Mouse (Mus musculus): ENCODE data around the gene Clptm1. TPM values are rescaled to one million over a fixed set of nuclear protein-coding genes. Genes with fewer than 3 reads are reported as not detected.
"Not testable (repeated sequence)": the region's sequence is repeated elsewhere in the genome, so short reads cannot be mapped to it uniquely, and the experiment has no call there.

Gene Clptm1
- polyA plus RNA-seq, 1 experiment from 2014 or later: 84.6 TPM

- H3K9ac ChIP-seq (ENCODE audit: low read length): peak overlapping the region; percentile 34
- DNase-seq (ENCODE audit: low spot score) (peak; percentile 87), ATAC-seq (replicated peaks; ENCODE audit: low FRiP score, low TSS enrichment, low read depth) (peak; percentile 63; the same call in 1 of the 2 replicates)
- no peaks in the 10 kb centered on the region for H3K36me3 ChIP-seq (ENCODE audit: control insufficient read depth, insufficient read depth, low read length)
- no peaks in the 10 kb centered on the region; the same call in 1 of the 2 replicates for H3K4me1 ChIP-seq (replicated peaks; ENCODE audit: control insufficient read depth, insufficient read depth, low read length)
- H3K9me3 ChIP-seq (ENCODE audit: control insufficient read depth, low read length): no peaks in the 10 kb centered on the region
- peak overlapping the region; percentile 50 for H3K4me2 ChIP-seq (ENCODE audit: low read length)
- H3K27ac ChIP-seq (ENCODE audit: low read depth): no peak overlapping the region
- WGBS: 7% methylated on average over 35 of the region's 35 CpGs
- peak overlapping the region; percentile 29 for H3K4me3 ChIP-seq (ENCODE audit: low read depth, low read length)
- 0 out of 2 replicates have a peak, but pooled peaks cover 6% of the 10 kb centered on the region for H3K27me3 ChIP-seq (replicated peaks; ENCODE audit: control insufficient read depth, insufficient read depth, low read length)
Measured at GRCm38 (mm10) chr7:19619004-19619801, 45.6 kb downstream of the Clptm1 start.

- Histone ChIP-seq H3K9me3 (ENCODE audit: control insufficient read depth, low read length) (no peaks in the 10 kb centered on the region), H3K4me3 (ENCODE audit: low read depth, low read length) (no peak overlapping the region), H3K4me2 (ENCODE audit: low read length) (no peak overlapping the region), H3K36me3 (ENCODE audit: control insufficient read depth, insufficient read depth, low read length) (no peaks in the 10 kb centered on the region), H3K27ac (ENCODE audit: low read depth) (no peak overlapping the region), H3K27me3 (replicated peaks; ENCODE audit: control insufficient read depth, insufficient read depth, low read length) (0 out of 2 replicates have a peak, but pooled peaks cover 6% of the 10 kb centered on the region), H3K9ac (ENCODE audit: low read length) (no peak overlapping the region), H3K4me1 (replicated peaks; ENCODE audit: control insufficient read depth, insufficient read depth, low read length) (no peaks in the 10 kb centered on the region; the same call in 1 of the 2 replicates)
- ATAC-seq (replicated peaks; ENCODE audit: low FRiP score, low TSS enrichment, low read depth) (no peak), DNase-seq (ENCODE audit: low spot score) (no peak)
- 89% methylated on average over 12 of the region's 12 CpGs for WGBS
Measured at GRCm38 (mm10) chr7:19615036-19615577, 49.7 kb downstream of the Clptm1 start.

- no peaks in the 10 kb centered on the region for H3K4me1 ChIP-seq (replicated peaks; ENCODE audit: control insufficient read depth, insufficient read depth, low read length)
- no peaks in the 10 kb centered on the region for H3K36me3 ChIP-seq (ENCODE audit: control insufficient read depth, insufficient read depth, low read length)
- 75% methylated on average over 5 of the region's 5 CpGs for WGBS
- no peak overlapping the region for H3K4me2 ChIP-seq (ENCODE audit: low read length)
- ATAC-seq (replicated peaks; ENCODE audit: low FRiP score, low TSS enrichment, low read depth) (no peak), DNase-seq (ENCODE audit: low spot score) (no peak)
- H3K27ac ChIP-seq (ENCODE audit: low read depth): no peak overlapping the region
- no peaks in the 10 kb centered on the region for H3K9me3 ChIP-seq (ENCODE audit: control insufficient read depth, low read length)
- H3K27me3 ChIP-seq (replicated peaks; ENCODE audit: control insufficient read depth, insufficient read depth, low read length): no peaks in the 10 kb centered on the region
- H3K9ac ChIP-seq (ENCODE audit: low read length): no peak overlapping the region
- no peak overlapping the region for H3K4me3 ChIP-seq (ENCODE audit: low read depth, low read length)
Measured at GRCm38 (mm10) chr7:19610969-19611368, 53.9 kb downstream of the Clptm1 start.

GRCm38 (mm10) chr7:19609641-19610332 is 55.0 kb downstream of the Clptm1 start:
- DNase-seq (ENCODE audit: low spot score): no peak

GRCm38 (mm10) chr7:19607291-19607690 is 57.5 kb downstream of the Clptm1 start:
- ATAC-seq (replicated peaks; ENCODE audit: low FRiP score, low TSS enrichment, low read depth): no peak
- H3K27ac ChIP-seq (ENCODE audit: low read depth): no peak overlapping the region
- H3K36me3 ChIP-seq (ENCODE audit: control insufficient read depth, insufficient read depth, low read length): peaks cover 6% of the 10 kb centered on the region
- H3K4me1 ChIP-seq (replicated peaks; ENCODE audit: control insufficient read depth, insufficient read depth, low read length): peaks cover 12% of the 10 kb centered on the region
- WGBS: 76% methylated on average over 5 of the region's 5 CpGs
- DNase-seq (ENCODE audit: low spot score): no peak
- no peak overlapping the region for H3K9ac ChIP-seq (ENCODE audit: low read length)
- no peaks in the 10 kb centered on the region for H3K27me3 ChIP-seq (replicated peaks; ENCODE audit: control insufficient read depth, insufficient read depth, low read length)
- no peak overlapping the region for H3K4me2 ChIP-seq (ENCODE audit: low read length)
- H3K9me3 ChIP-seq (ENCODE audit: control insufficient read depth, low read length): no peaks in the 10 kb centered on the region
- no peak overlapping the region for H3K4me3 ChIP-seq (ENCODE audit: low read depth, low read length)

More at GRCm38 (mm10) chr7:19609641-19610332, 55.0 kb downstream of the Clptm1 start:
- WGBS: 89% methylated on average over 12 of the region's 12 CpGs
- Histone ChIP-seq H3K27ac (ENCODE audit: low read depth) (no peak overlapping the region), H3K36me3 (ENCODE audit: control insufficient read depth, insufficient read depth, low read length) (no peaks in the 10 kb centered on the region), H3K9me3 (ENCODE audit: control insufficient read depth, low read length) (no peaks in the 10 kb centered on the region), H3K4me1 (replicated peaks; ENCODE audit: control insufficient read depth, insufficient read depth, low read length) (no peaks in the 10 kb centered on the region), H3K4me2 (ENCODE audit: low read length) (no peak overlapping the region), H3K27me3 (replicated peaks; ENCODE audit: control insufficient read depth, insufficient read depth, low read length) (no peaks in the 10 kb centered on the region), H3K9ac (ENCODE audit: low read length) (no peak overlapping the region), H3K4me3 (ENCODE audit: low read depth, low read length) (no peak overlapping the region)
- ATAC-seq (replicated peaks; ENCODE audit: low FRiP score, low TSS enrichment, low read depth): no peak

- peak overlapping the region; percentile 46 for H3K4me2 ChIP-seq (ENCODE audit: low read length)
- peak overlapping the region; percentile 59 for H3K4me3 ChIP-seq (ENCODE audit: low read depth, low read length)
- not testable (repeated sequence) for DNase-seq (ENCODE audit: low spot score); H3K9ac ChIP-seq (ENCODE audit: low read length); ATAC-seq (replicated peaks; ENCODE audit: low FRiP score, low TSS enrichment, low read depth); H3K9me3 ChIP-seq (ENCODE audit: control insufficient read depth, low read length); H3K27me3 ChIP-seq (replicated peaks; ENCODE audit: control insufficient read depth, insufficient read depth, low read length)
- peaks cover 12% of the 10 kb centered on the region for H3K4me1 ChIP-seq (replicated peaks; ENCODE audit: control insufficient read depth, insufficient read depth, low read length)
- H3K36me3 ChIP-seq (ENCODE audit: control insufficient read depth, insufficient read depth, low read length): peaks cover 31% of the 10 kb centered on the region
- 59% methylated on average over 10 of the region's 10 CpGs for WGBS
- H3K27ac ChIP-seq (ENCODE audit: low read depth): 0 out of 2 replicates have a peak overlapping the region, but pooled peaks have one; percentile 11
Measured at GRCm38 (mm10) chr7:19604606-19605214, 60.1 kb downstream of the Clptm1 start.

- Histone ChIP-seq H3K9ac (ENCODE audit: low read length) (peak within 1 kb of the TSS; percentile 73), H3K4me1 (replicated peaks; ENCODE audit: control insufficient read depth, insufficient read depth, low read length) (peaks cover 12% of the 10 kb centered on the region), H3K27ac (ENCODE audit: low read depth) (peak within 1 kb of the TSS; percentile 11; the same call in 1 of the 2 replicates), H3K36me3 (ENCODE audit: control insufficient read depth, insufficient read depth, low read length) (peaks cover 38% of the 10 kb centered on the region), H3K27me3 (replicated peaks; ENCODE audit: control insufficient read depth, insufficient read depth, low read length) (no peaks in the 10 kb centered on the region), H3K9me3 (ENCODE audit: control insufficient read depth, low read length) (no peaks in the 10 kb centered on the region), H3K4me2 (ENCODE audit: low read length) (peak within 1 kb of the TSS; percentile 86), H3K4me3 (ENCODE audit: low read depth, low read length) (peak within 1 kb of the TSS; percentile 59)
- ATAC-seq (replicated peaks; ENCODE audit: low FRiP score, low TSS enrichment, low read depth) (peak; percentile 94), DNase-seq (ENCODE audit: low spot score) (peak; percentile 96)
- WGBS: under 1% methylated on average over 57 of the region's 57 CpGs
Measured at GRCm38 (mm10) chr7:19603849-19604605, 60.8 kb downstream of the Clptm1 start, which contains the start of gene Clasrp. Gene Clasrp (minus strand): TSS chr7:19604486.
